Mouse (Mus musculus) limb, embryonic 14.5 days (tissue): ENCODE measurements around the gene Nosip. TPM values are rescaled to one million over a fixed set of nuclear protein-coding genes. Genes with fewer than 3 reads are reported as not detected.

Source experiments
- ATAC-seq: fragments of 200-750 bp; cut with Nextera tagmentation; 2 replicates; pipeline ENCODE4 v1.8.0; 2017; ENCODE audit warnings: low read depth, moderate number of reproducible peaks, moderate TSS enrichment; ENCODE audit not compliant: low FRiP score
- DNase-seq: peaks from one replicate; pipeline ENCODE4 v3.0.0-alpha.2; 2015; ENCODE audit warnings: low spot score
- H3K27ac ChIP-seq: fragments of 300-500 bp; sonication (generic); replicated peaks from 2 replicates; pipeline ENCODE4 v1.5.1; 2014; ENCODE audit warnings: low read depth, mild to moderate bottlenecking, low read length, moderate library complexity, mixed read lengths
- H3K27me3 ChIP-seq: fragments of 300-500 bp; sonication (generic); 2 replicates; pipeline ENCODE4 v1.6.1; 2014; ENCODE audit warnings: low read length, mixed read lengths; ENCODE audit not compliant: control insufficient read depth, insufficient read depth
- H3K36me3 ChIP-seq: fragments of 300-500 bp; sonication (generic); 2 replicates; pipeline ENCODE4 v1.6.1; 2014; ENCODE audit warnings: mild to moderate bottlenecking, low read length, moderate library complexity, mixed read lengths; ENCODE audit not compliant: control insufficient read depth, insufficient read depth
- H3K4me1 ChIP-seq: fragments of 300-500 bp; sonication (generic); 2 replicates; pipeline ENCODE4 v1.6.1; 2014; ENCODE audit warnings: antibody characterized with exemption, low read length, mixed read lengths; ENCODE audit not compliant: control insufficient read depth, insufficient read depth
- H3K4me2 ChIP-seq: fragments of 300-500 bp; sonication (generic); replicated peaks from 2 replicates; pipeline ENCODE4 v1.6.1; 2014; ENCODE audit warnings: low read depth, mild to moderate bottlenecking, low read length, moderate library complexity; ENCODE audit not compliant: severe bottlenecking
- H3K4me3 ChIP-seq: fragments of 300-500 bp; sonication (generic); replicated peaks from 2 replicates; pipeline ENCODE4 v1.5.1; 2014; ENCODE audit warnings: low read length
- H3K9ac ChIP-seq: fragments of 300-500 bp; sonication (generic); 2 replicates; pipeline ENCODE4 v1.6.1; 2014; ENCODE audit warnings: mild to moderate bottlenecking, low read depth, low read length, moderate library complexity; ENCODE audit not compliant: severe bottlenecking
- H3K9me3 ChIP-seq: fragments of 300-500 bp; sonication (generic); 2 replicates; pipeline ENCODE4 v1.6.1; 2016; ENCODE audit warnings: low read length; ENCODE audit not compliant: control insufficient read depth
- POLR2A ChIP-seq: fragments of 200-500 bp; IDR thresholded peaks from 2 replicates; pipeline ENCODE4 v1.8.0; 2012; ENCODE audit warnings: inconsistent platforms, mild to moderate bottlenecking, moderate library complexity, borderline replicate concordance; ENCODE audit not compliant: insufficient read depth, insufficient read length; ENCODE audit errors: extremely low read depth
- whole genome bisulfite sequencing: fragments of 180-500 bp; shearing (Covaris S2); extraction: QIAGEN DNeasy Blood & Tissue Kit; methylation state at CpG from one replicate; pipeline ENCODE4 v1.1.7; 2014; 5-methylcytosine and 5-hydroxymethylcytosine counted together
- polyA plus RNA-seq, 2 experiments: library from polyadenylated mRNA; depleted of rRNA in 1 of 2; stranded (reverse) in 1 of 2; unstranded in 1 of 2; fragments of >200 nt; fragmentation: Nextera tagmentation in 1 of 2; extraction: Ambion mirVana in 1 of 2; gene quantifications; 2 replicates each; pipeline versions ENCODE4 v1.2.1 to v1.2.3; 2012 to 2014

Nosip gene
- polyA plus RNA-seq, 2 experiments, result 68.1 to 82.7 TPM

DNA sequence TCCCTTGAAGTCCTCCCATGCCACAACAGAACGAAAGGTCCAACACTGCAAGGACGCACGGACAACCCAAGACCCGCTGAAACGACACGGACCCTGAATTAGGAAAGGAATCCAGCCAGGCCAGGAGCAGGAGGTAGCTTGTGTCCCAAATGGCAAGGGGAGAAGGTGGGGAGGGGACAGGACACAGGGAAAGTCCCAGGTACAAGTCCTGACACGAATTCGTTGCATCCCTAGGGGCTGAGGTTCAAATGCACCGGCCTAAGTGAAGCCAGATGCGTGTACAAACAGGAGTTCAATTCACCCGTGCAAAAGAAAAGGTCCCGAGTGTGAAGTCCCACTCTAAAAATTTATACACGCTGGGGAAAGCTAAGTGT is 10.6 kb upstream of the Nosip start:
- ATAC-seq (no peak), DNase-seq (no peak)
- no peak for TF ChIP-seq POLR2A
- H3K4me1 ChIP-seq, result peaks cover 7% of the 10 kb centered on the region; the same call in 1 of the 2 replicates
- peak overlapping the region; percentile 98 for H3K27ac ChIP-seq
- H3K9me3 ChIP-seq, result no peaks in the 10 kb centered on the region
- H3K4me2 ChIP-seq, result peak overlapping the region; percentile 96
- peaks cover 42% of the 10 kb centered on the region for H3K36me3 ChIP-seq
- H3K9ac ChIP-seq, result peak overlapping the region; percentile 90
- no peaks in the 10 kb centered on the region for H3K27me3 ChIP-seq
- H3K4me3 ChIP-seq, result peak overlapping the region; percentile 92
- under 1% methylated on average over 13 of the region's 13 CpGs for WGBS

- H3K4me3 ChIP-seq, result peak overlapping the region; percentile 92
- peak overlapping the region; percentile 96 for H3K4me2 ChIP-seq
- DNase-seq (peak; percentile 18), ATAC-seq (no peak)
- peaks cover 35% of the 10 kb centered on the region for H3K36me3 ChIP-seq
- TF ChIP-seq POLR2A, result no peak
- H3K27me3 ChIP-seq, result no peaks in the 10 kb centered on the region
- WGBS, result 3% methylated on average over 35 of the region's 38 CpGs
- peak overlapping the region; percentile 98 for H3K27ac ChIP-seq
- no peaks in the 10 kb centered on the region for H3K9me3 ChIP-seq
- H3K4me1 ChIP-seq, result peaks cover 7% of the 10 kb centered on the region; the same call in 1 of the 2 replicates
- H3K9ac ChIP-seq, result peak overlapping the region; percentile 90
These were observed 9.9 kb upstream of the Nosip start for GRCm38 (mm10) chr7:45052181-45052861.

- peak; percentile 10; the same call in 1 of the 2 replicates for ATAC-seq
These were observed 9.4 kb upstream of the Nosip start, which contains the start of gene Prr12 for GRCm38 (mm10) chr7:45052862-45053116. TSS of gene Prr12 (minus strand) at chr7:45052881.

GRCm38 (mm10) chr7:45053117-45053930 is 8.9 kb upstream of the Nosip start:
- H3K4me3 ChIP-seq, result peak overlapping the region; percentile 92
- peaks cover 7% of the 10 kb centered on the region; the same call in 1 of the 2 replicates for H3K4me1 ChIP-seq
- no peaks in the 10 kb centered on the region for H3K9me3 ChIP-seq
- H3K27me3 ChIP-seq, result no peaks in the 10 kb centered on the region
- H3K9ac ChIP-seq, result peak overlapping the region; percentile 90
- under 1% methylated on average over 33 of the region's 59 CpGs for WGBS
- DNase-seq (peak; percentile 85), ATAC-seq (peak; percentile 51)
- H3K27ac ChIP-seq, result peak overlapping the region; percentile 98
- peak overlapping the region; percentile 96 for H3K4me2 ChIP-seq
- H3K36me3 ChIP-seq, result peaks cover 25% of the 10 kb centered on the region
- TF ChIP-seq POLR2A, result no peak

More at GRCm38 (mm10) chr7:45052862-45053116, 9.4 kb upstream of the Nosip start, which contains the start of gene Prr12:
- H3K4me2 ChIP-seq, result peak within 1 kb of the TSS; percentile 96
- no peaks in the 10 kb centered on the region for H3K9me3 ChIP-seq
- peaks cover 30% of the 10 kb centered on the region for H3K36me3 ChIP-seq
- H3K9ac ChIP-seq, result peak within 1 kb of the TSS; percentile 90
- peak within 1 kb of the TSS; percentile 92 for H3K4me3 ChIP-seq
- H3K27ac ChIP-seq, result peak within 1 kb of the TSS; percentile 98
- 0% methylated on average over 8 of the region's 18 CpGs for WGBS
- peaks cover 7% of the 10 kb centered on the region; the same call in 1 of the 2 replicates for H3K4me1 ChIP-seq
- DNase-seq, result peak; percentile 69
- H3K27me3 ChIP-seq, result no peaks in the 10 kb centered on the region
- no peak for TF ChIP-seq POLR2A

- peak overlapping the region; percentile 92 for H3K4me3 ChIP-seq
- peaks cover 7% of the 10 kb centered on the region; the same call in 1 of the 2 replicates for H3K4me1 ChIP-seq
- peak overlapping the region; percentile 98 for H3K27ac ChIP-seq
- no peaks in the 10 kb centered on the region for H3K9me3 ChIP-seq
- ATAC-seq (peak; percentile 94), DNase-seq (peak; percentile 98)
- H3K9ac ChIP-seq, result peak overlapping the region; percentile 90
- WGBS, result under 1% methylated on average over 33 of the region's 33 CpGs
- peaks cover 18% of the 10 kb centered on the region for H3K36me3 ChIP-seq
- peak overlapping the region; percentile 96 for H3K4me2 ChIP-seq
- TF ChIP-seq POLR2A, result peak; percentile 79; the same call in 1 of the 2 replicates
- no peaks in the 10 kb centered on the region for H3K27me3 ChIP-seq
These were observed 8.2 kb upstream of the Nosip start for GRCm38 (mm10) chr7:45053931-45054510.
